Mouse (Mus musculus): Measurements from ENCODE around the gene Spcs2. TPM values are rescaled to one million over a fixed set of nuclear protein-coding genes. Genes with fewer than 3 reads are reported as not detected.

The Spcs2 gene
- polyA plus RNA-seq, 1 experiment from 2014 or later = 268 TPM

DNA sequence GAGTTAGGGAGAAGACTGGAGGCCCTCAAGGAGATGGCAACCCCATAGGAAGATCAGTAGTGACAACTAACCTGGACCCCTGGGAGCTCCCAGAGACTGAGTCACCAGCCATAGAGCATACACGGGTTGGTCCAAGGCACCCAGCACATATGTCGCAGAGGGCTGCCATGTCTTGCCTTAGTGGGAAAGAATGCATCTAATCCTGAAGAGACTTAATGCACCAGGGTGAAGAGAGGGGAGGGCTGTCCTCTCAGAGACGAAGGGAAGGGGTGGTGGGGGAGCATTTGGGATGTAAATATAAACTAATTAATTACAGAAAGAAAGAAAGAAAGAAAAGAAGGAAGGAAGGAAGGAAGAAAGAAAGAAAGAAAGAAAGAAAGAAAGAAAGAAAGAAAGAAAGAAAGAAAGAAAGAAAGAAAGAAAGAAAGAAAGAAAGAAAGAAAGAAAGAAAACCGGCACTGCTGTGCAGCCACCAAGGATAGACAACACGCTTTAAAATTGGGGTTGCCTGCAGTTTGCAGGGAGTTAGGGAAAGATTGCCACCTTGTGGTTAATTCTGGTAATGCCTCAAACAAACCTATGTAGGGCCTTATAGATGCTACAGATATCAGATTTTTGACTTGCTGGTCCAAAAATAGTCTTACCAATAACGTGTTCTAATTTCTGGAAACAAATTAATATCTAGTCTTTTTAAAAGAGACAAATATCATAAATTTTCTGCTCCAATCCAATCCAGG, 65.2 kb downstream of the Spcs2 start:
- peaks cover 19% of the 10 kb centered on the region for H3K4me1 ChIP-seq (replicated peaks; ENCODE audit: control insufficient read depth, insufficient read depth, low read length)
- no peak overlapping the region for H3K9ac ChIP-seq
- ATAC-seq (ENCODE audit: low FRiP score) (no peak), DNase-seq (ENCODE audit: low spot score) (peak; percentile 98)
- no peak overlapping the region for H3K4me2 ChIP-seq (replicated peaks)
- H3K27me3 ChIP-seq (ENCODE audit: control insufficient read depth, insufficient read depth, low read length) = no peaks in the 10 kb centered on the region
- H3K27ac ChIP-seq = no peak overlapping the region
- 34% methylated on average over 6 of the region's 6 CpGs for WGBS
- no peak overlapping the region for H3K4me3 ChIP-seq (replicated peaks; ENCODE audit: low read length)
- no peaks in the 10 kb centered on the region for H3K36me3 ChIP-seq (replicated peaks; ENCODE audit: control insufficient read depth, insufficient read depth)
- H3K9me3 ChIP-seq (ENCODE audit: control insufficient read depth, low read length) = no peaks in the 10 kb centered on the region

DNA sequence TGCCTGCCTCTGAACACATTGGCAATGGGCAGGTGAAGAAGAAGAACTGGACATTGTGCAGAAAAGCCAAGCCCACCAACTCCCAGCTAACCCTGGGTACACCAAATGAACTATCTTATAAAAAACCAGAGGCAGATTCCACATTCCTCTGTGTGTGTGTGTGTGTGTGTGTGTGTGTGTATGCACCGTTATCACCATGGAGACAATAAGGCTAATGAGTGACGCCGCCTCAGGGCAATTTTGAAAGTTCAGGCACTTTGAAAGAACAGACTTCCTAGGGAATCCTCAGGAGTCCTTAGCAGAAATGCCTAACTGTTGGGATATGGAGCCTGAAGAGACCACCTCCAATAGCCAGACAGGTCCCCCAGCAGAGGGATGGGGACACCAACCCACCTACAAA, 66.0 kb downstream of the Spcs2 start:
- H3K36me3 ChIP-seq (replicated peaks; ENCODE audit: control insufficient read depth, insufficient read depth) = no peaks in the 10 kb centered on the region
- H3K27me3 ChIP-seq (ENCODE audit: control insufficient read depth, insufficient read depth, low read length) = no peaks in the 10 kb centered on the region
- no peaks in the 10 kb centered on the region for H3K9me3 ChIP-seq (ENCODE audit: control insufficient read depth, low read length)
- no peak overlapping the region for H3K4me2 ChIP-seq (replicated peaks)
- DNase-seq (ENCODE audit: low spot score) (no peak), ATAC-seq (ENCODE audit: low FRiP score) (no peak)
- no peak overlapping the region for H3K4me3 ChIP-seq (replicated peaks; ENCODE audit: low read length)
- peaks cover 19% of the 10 kb centered on the region for H3K4me1 ChIP-seq (replicated peaks; ENCODE audit: control insufficient read depth, insufficient read depth, low read length)
- 0 out of 2 replicates have a peak overlapping the region, but pooled peaks have one; percentile 11 for H3K27ac ChIP-seq
- 62% methylated on average over 3 of the region's 3 CpGs for WGBS
- H3K9ac ChIP-seq = no peak overlapping the region

- H3K4me2 ChIP-seq (replicated peaks) = no peak overlapping the region
- no peaks in the 10 kb centered on the region for H3K27me3 ChIP-seq (ENCODE audit: control insufficient read depth, insufficient read depth, low read length)
- H3K36me3 ChIP-seq (replicated peaks; ENCODE audit: control insufficient read depth, insufficient read depth) = no peaks in the 10 kb centered on the region
- H3K4me3 ChIP-seq (replicated peaks; ENCODE audit: low read length) = no peak overlapping the region
- ATAC-seq (ENCODE audit: low FRiP score) (no peak), DNase-seq (ENCODE audit: low spot score) (no peak)
- peak overlapping the region; percentile 51 for H3K27ac ChIP-seq
- no peak overlapping the region for H3K9ac ChIP-seq
- H3K4me1 ChIP-seq (replicated peaks; ENCODE audit: control insufficient read depth, insufficient read depth, low read length) = peaks cover 19% of the 10 kb centered on the region
- H3K9me3 ChIP-seq (ENCODE audit: control insufficient read depth, low read length) = no peaks in the 10 kb centered on the region
- 60% methylated on average over 3 of the region's 3 CpGs for WGBS
These were observed 66.8 kb downstream of the Spcs2 start for GRCm38 (mm10) chr7:99796471-99796870.

DNA sequence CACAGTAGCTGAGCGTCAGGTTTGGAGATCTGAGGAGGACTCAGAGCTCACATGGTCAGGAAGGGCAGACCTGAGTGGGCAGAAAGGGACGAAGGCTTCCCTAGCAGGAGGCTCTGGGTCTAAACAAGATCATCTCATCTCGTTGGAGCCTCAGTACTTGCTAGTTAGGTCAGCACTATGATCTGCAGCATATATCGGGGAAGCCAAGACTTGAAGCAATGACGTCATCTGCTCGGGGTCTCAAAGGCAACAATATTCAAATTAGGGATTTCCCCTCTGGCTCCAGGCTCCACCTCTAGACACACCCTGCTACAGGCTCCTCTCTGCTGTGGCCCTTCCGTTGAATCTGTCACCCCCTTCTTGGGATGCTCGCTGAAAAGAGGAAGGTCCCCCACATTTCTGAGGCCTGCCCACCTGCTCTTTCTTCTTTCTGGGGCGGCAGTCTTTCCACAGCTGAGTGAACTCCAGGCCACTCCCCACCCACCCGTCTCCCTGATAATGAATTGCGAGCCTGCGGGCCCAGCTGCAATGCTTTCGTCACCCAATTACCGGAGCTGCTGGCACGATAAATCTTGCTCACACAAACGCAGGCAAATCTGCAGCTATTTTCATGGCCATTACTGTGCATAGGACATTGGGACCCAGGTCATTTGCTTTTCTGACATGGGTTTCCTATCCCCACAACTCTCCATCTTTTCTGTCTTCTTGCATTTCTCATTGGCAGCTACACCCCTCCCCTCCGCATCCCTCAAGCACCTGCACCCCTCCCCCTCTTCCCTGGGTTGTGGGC, 67.9 kb downstream of the Spcs2 start:
- H3K4me2 ChIP-seq (replicated peaks) = peak overlapping the region; percentile 36
- peak; percentile 66 for DNase-seq (ENCODE audit: low spot score)
- H3K4me1 ChIP-seq (replicated peaks; ENCODE audit: control insufficient read depth, insufficient read depth, low read length) = peaks cover 19% of the 10 kb centered on the region
- 13% methylated on average over 17 of the region's 17 CpGs for WGBS
- no peaks in the 10 kb centered on the region for H3K36me3 ChIP-seq (replicated peaks; ENCODE audit: control insufficient read depth, insufficient read depth)
- H3K27ac ChIP-seq = peak overlapping the region; percentile 66
- H3K27me3 ChIP-seq (ENCODE audit: control insufficient read depth, insufficient read depth, low read length) = no peaks in the 10 kb centered on the region
- no peak overlapping the region for H3K4me3 ChIP-seq (replicated peaks; ENCODE audit: low read length)
- peak overlapping the region; percentile 32; the same call in 1 of the 2 replicates for H3K9ac ChIP-seq
- H3K9me3 ChIP-seq (ENCODE audit: control insufficient read depth, low read length) = no peaks in the 10 kb centered on the region
- ATAC-seq (ENCODE audit: low FRiP score) = peak; percentile 61

DNA sequence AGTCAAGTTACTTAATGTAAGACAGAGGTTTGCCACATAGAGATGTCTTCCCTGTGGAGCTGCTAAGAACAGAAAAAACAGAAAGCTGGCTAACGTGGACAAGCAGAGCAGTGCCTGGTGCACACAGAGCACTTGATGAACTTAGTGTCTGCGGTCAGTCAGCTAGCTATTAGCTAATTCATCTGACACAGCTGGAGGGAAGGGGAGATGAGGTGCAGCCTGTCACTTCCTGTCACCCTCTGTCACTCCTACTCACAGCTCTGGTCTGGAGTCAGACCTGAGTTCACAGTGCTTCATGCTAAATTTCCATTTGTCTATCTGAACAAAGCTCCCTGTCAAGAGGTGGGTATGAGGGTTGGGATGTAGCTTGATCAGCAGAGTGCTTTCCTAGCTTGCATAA, 69.2 kb downstream of the Spcs2 start:
- H3K4me1 ChIP-seq (replicated peaks; ENCODE audit: control insufficient read depth, insufficient read depth, low read length) = peaks cover 19% of the 10 kb centered on the region
- no peaks in the 10 kb centered on the region for H3K9me3 ChIP-seq (ENCODE audit: control insufficient read depth, low read length)
- no peak for ATAC-seq (ENCODE audit: low FRiP score)
- no peak overlapping the region for H3K9ac ChIP-seq
- H3K27me3 ChIP-seq (ENCODE audit: control insufficient read depth, insufficient read depth, low read length) = no peaks in the 10 kb centered on the region
- H3K4me2 ChIP-seq (replicated peaks) = no peak overlapping the region
- H3K36me3 ChIP-seq (replicated peaks; ENCODE audit: control insufficient read depth, insufficient read depth) = no peaks in the 10 kb centered on the region
- H3K27ac ChIP-seq = no peak overlapping the region
- no peak for DNase-seq (ENCODE audit: low spot score)
- no peak overlapping the region for H3K4me3 ChIP-seq (replicated peaks; ENCODE audit: low read length)
- 47% methylated on average over 2 of the region's 2 CpGs for WGBS

- 44% methylated on average over 10 of the region's 10 CpGs for WGBS
- no peaks in the 10 kb centered on the region for H3K9me3 ChIP-seq (ENCODE audit: control insufficient read depth, low read length)
- no peaks in the 10 kb centered on the region for H3K36me3 ChIP-seq (replicated peaks; ENCODE audit: control insufficient read depth, insufficient read depth)
- H3K4me1 ChIP-seq (replicated peaks; ENCODE audit: control insufficient read depth, insufficient read depth, low read length) = peaks cover 14% of the 10 kb centered on the region; the same call in 1 of the 2 replicates
- DNase-seq (ENCODE audit: low spot score) (no peak), ATAC-seq (ENCODE audit: low FRiP score) (peak; percentile 47)
- no peak overlapping the region for H3K4me2 ChIP-seq (replicated peaks)
- H3K27ac ChIP-seq = peak overlapping the region; percentile 61
- no peaks in the 10 kb centered on the region for H3K27me3 ChIP-seq (ENCODE audit: control insufficient read depth, insufficient read depth, low read length)
- no peak overlapping the region for H3K9ac ChIP-seq
- H3K4me3 ChIP-seq (replicated peaks; ENCODE audit: low read length) = no peak overlapping the region
These were observed 72.4 kb downstream of the Spcs2 start for GRCm38 (mm10) chr7:99790816-99791215.

DNA sequence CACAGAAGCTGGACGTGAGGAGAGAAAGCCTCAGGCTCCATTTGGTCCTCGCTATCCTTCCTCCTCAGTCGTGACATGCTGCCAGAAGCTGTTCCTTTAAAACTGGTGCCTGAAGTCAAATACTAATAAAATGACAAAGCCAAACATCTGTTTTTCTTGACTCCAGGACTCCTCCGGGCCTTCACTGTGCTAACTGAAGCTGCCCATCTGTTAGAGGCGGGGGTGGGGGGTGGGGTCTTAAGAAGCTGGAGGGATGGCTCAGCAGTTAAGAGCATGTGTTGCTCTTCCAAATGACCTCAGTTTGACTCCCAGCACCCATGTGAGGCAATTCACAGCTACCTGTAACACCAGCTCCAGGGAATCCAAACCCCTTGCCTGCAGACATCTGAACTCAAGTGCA, 74.7 kb downstream of the Spcs2 start:
- Histone ChIP-seq H3K9ac (no peak overlapping the region), H3K27ac (no peak overlapping the region), H3K27me3 (ENCODE audit: control insufficient read depth, insufficient read depth, low read length) (no peaks in the 10 kb centered on the region), H3K4me1 (replicated peaks; ENCODE audit: control insufficient read depth, insufficient read depth, low read length) (0 out of 2 replicates have a peak, but pooled peaks cover 6% of the 10 kb centered on the region), H3K4me3 (replicated peaks; ENCODE audit: low read length) (no peak overlapping the region), H3K4me2 (replicated peaks) (no peak overlapping the region), H3K36me3 (replicated peaks; ENCODE audit: control insufficient read depth, insufficient read depth) (no peaks in the 10 kb centered on the region), H3K9me3 (ENCODE audit: control insufficient read depth, low read length) (no peaks in the 10 kb centered on the region)
- DNase-seq (ENCODE audit: low spot score) (no peak), ATAC-seq (ENCODE audit: low FRiP score) (no peak)
- WGBS = 47% methylated on average over 5 of the region's 5 CpGs

- no peaks in the 10 kb centered on the region for H3K36me3 ChIP-seq (replicated peaks; ENCODE audit: control insufficient read depth, insufficient read depth)
- H3K9me3 ChIP-seq (ENCODE audit: control insufficient read depth, low read length) = no peaks in the 10 kb centered on the region
- H3K27ac ChIP-seq = no peak overlapping the region
- ATAC-seq (ENCODE audit: low FRiP score) (no peak), DNase-seq (ENCODE audit: low spot score) (no peak)
- H3K27me3 ChIP-seq (ENCODE audit: control insufficient read depth, insufficient read depth, low read length) = no peaks in the 10 kb centered on the region
- H3K4me3 ChIP-seq (replicated peaks; ENCODE audit: low read length) = no peak overlapping the region
- no peak overlapping the region for H3K4me2 ChIP-seq (replicated peaks)
- H3K4me1 ChIP-seq (replicated peaks; ENCODE audit: control insufficient read depth, insufficient read depth, low read length) = 0 out of 2 replicates have a peak, but pooled peaks cover 6% of the 10 kb centered on the region
- no peak overlapping the region for H3K9ac ChIP-seq
- WGBS = 43% methylated on average over 2 of the region's 2 CpGs
These were observed 75.3 kb downstream of the Spcs2 start for GRCm38 (mm10) chr7:99787935-99788334.

Data from hindbrain, embryonic 14.5 days (tissue).